Mouse (Mus musculus): ENCODE measurements around the gene Gm4792. TPM values are rescaled to one million over a fixed set of nuclear protein-coding genes. Genes with fewer than 3 reads are reported as not detected.

Gene Gm4792
- total and polyA plus RNA-seq, 3 experiments: not detected

DNA sequence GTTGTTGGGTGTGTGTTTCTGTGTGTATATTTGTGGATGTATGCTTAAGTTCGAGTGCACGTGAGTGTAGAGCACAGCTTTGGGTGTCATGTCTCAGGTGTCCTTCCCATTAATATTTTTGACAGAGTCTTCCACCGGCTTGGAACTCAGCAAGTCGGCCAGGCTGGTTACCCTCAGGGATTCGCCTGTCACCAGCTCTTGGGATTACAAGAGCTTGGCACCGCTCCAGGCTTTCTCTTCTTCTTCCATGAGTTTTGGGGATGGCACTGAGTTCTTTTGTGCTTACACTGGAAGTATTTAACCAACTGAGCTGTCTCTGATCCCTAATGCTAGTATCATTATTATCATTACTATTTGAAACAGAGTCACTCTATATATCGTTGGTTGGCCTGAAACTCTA, 15.7 kb downstream of the Gm4792 start:
- in situ Hi-C loops (cut with MboI; ENCODE audit: low pct_ligation_motif_present, low pct_unique_long_range_greater_than_20kb, low sequenced_read_pairs): no loop called here
- dilution Hi-C loops (cut with MboI; ENCODE audit: extremely low pct_ligation_motif_present, extremely low pct_unique_long_range_greater_than_20kb, low sequenced_read_pairs): no loop called here

DNA sequence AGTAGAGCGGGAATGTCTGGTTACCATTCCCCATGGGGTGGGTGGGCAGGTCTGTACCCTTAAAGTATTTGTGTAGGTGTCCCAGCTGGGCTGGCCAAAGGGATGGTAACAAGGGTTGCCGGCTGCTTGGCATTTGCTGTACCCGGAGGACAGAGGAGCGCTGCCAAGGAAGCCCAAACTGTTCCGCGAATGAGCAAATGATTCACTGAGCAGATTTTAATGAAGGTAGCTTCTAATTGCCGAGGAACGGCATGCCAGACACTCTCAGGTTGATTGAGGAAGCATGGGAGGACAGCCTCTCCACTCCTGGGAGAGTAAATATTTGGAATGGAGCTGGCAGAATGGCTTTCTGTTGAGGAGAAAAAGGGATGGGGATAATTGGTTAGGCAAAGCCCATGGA, 16.3 kb downstream of the Gm4792 start:
- TF ChIP-seq MEF2A (IDR thresholded peaks at IDR 0.05; ENCODE audit: borderline replicate concordance, low read depth, low read length) (no peak), JUND (conservative IDR thresholded peaks at IDR 0.05; ENCODE audit: low read depth, low read length) (no peak), RCOR1 (conservative IDR thresholded peaks at IDR 0.05; ENCODE audit: low read depth, low read length) (no peak), ZNF384 (IDR thresholded peaks at IDR 0.05; ENCODE audit: low read depth, low read length) (no peak)
- no peaks in the 10 kb centered on the region for H3K79me2 ChIP-seq (replicated peaks; ENCODE audit: control insufficient read depth, extremely low read depth, insufficient read depth, poor library complexity, severe bottlenecking)
- H3K4me1 ChIP-seq (ENCODE audit: control insufficient read depth in 1 of 2, insufficient read depth in 2 of 2): peaks cover 0 to 5% of the 10 kb centered on the region in 2 experiments; a peak in 1 of 4 replicates
- H3K27ac ChIP-seq (ENCODE audit: insufficient read depth, low read depth): no peak overlapping the region
- no peaks in the 10 kb centered on the region for H3K36me3 ChIP-seq (replicated peaks in 1 of 2; ENCODE audit: control insufficient read depth in 1 of 2, insufficient read depth in 1 of 2, low read length in 1 of 2)
- H3K9ac ChIP-seq (ENCODE audit: insufficient read depth, low read depth): no peak overlapping the region
- DNase-seq (ENCODE audit: extremely low read depth): no peak
- in situ Hi-C loops (cut with MboI; ENCODE audit: low pct_ligation_motif_present, low pct_unique_long_range_greater_than_20kb, low sequenced_read_pairs): no loop called here
- dilution Hi-C loops (cut with MboI; ENCODE audit: extremely low pct_ligation_motif_present, extremely low pct_unique_long_range_greater_than_20kb, low sequenced_read_pairs): no loop called here
- no peaks in the 10 kb centered on the region for H3K27me3 ChIP-seq (replicated peaks)
- H3K4me2 ChIP-seq (ENCODE audit: insufficient read depth, low read depth, poor library complexity, severe bottlenecking): no peak overlapping the region
- no peak overlapping the region for H3K4me3 ChIP-seq (replicated peaks in 1 of 3; ENCODE audit: low read depth in 2 of 3, low read length in 2 of 3, poor library complexity in 1 of 3)
- no peaks in the 10 kb centered on the region for H3K9me3 ChIP-seq (replicated peaks; ENCODE audit: low read length)

More for the DNA sequence above, 15.7 kb downstream of the Gm4792 start:
- no peak overlapping the region for H3K27ac ChIP-seq (ENCODE audit: insufficient read depth, low read depth)
- no peaks in the 10 kb centered on the region for H3K27me3 ChIP-seq (replicated peaks)
- peaks cover 0 to 5% of the 10 kb centered on the region in 2 experiments; a peak in 1 of 4 replicates for H3K4me1 ChIP-seq (ENCODE audit: control insufficient read depth in 1 of 2, insufficient read depth in 2 of 2)
- H3K4me2 ChIP-seq (ENCODE audit: insufficient read depth, low read depth, poor library complexity, severe bottlenecking): no peak overlapping the region
- no peaks in the 10 kb centered on the region for H3K36me3 ChIP-seq (replicated peaks in 1 of 2; ENCODE audit: control insufficient read depth in 1 of 2, insufficient read depth in 1 of 2, low read length in 1 of 2)
- no peak overlapping the region for H3K4me3 ChIP-seq (replicated peaks in 1 of 3; ENCODE audit: low read depth in 2 of 3, low read length in 2 of 3, poor library complexity in 1 of 3)
- H3K9ac ChIP-seq (ENCODE audit: insufficient read depth, low read depth): no peak overlapping the region
- no peak for DNase-seq (ENCODE audit: extremely low read depth)
- no peaks in the 10 kb centered on the region for H3K79me2 ChIP-seq (replicated peaks; ENCODE audit: control insufficient read depth, extremely low read depth, insufficient read depth, poor library complexity, severe bottlenecking)
- no peaks in the 10 kb centered on the region for H3K9me3 ChIP-seq (replicated peaks; ENCODE audit: low read length)
- TF ChIP-seq USF1 (IDR thresholded peaks at IDR 0.05; ENCODE audit: low read depth, low read length): no peak
- TF ChIP-seq RAD21 (IDR thresholded peaks at IDR 0.05; ENCODE audit: low read depth, low read length): no peak
- TF ChIP-seq CHD1 (IDR thresholded peaks at IDR 0.05; ENCODE audit: low read depth, low read length): no peak
- no peak for TF ChIP-seq UBTF (IDR thresholded peaks at IDR 0.05; ENCODE audit: low read depth, low read length)
- TF ChIP-seq NRF1 (IDR thresholded peaks at IDR 0.05; ENCODE audit: low read depth, low read length): no peak
- no peak for TF ChIP-seq CHD2 (IDR thresholded peaks at IDR 0.05; ENCODE audit: low read length)
- TF ChIP-seq ZNF384 (IDR thresholded peaks at IDR 0.05; ENCODE audit: low read depth, low read length): no peak
- TF ChIP-seq HCFC1 (IDR thresholded peaks at IDR 0.05; ENCODE audit: low read depth, low read length): no peak
- no peak for TF ChIP-seq IRF4 (IDR thresholded peaks at IDR 0.05; ENCODE audit: low read depth, low read length)
- TF ChIP-seq MEF2A (IDR thresholded peaks at IDR 0.05; ENCODE audit: borderline replicate concordance, low read depth, low read length): no peak
- TF ChIP-seq MAFK (IDR thresholded peaks at IDR 0.05; ENCODE audit: insufficient replicate concordance, low read length): no peak
- TF ChIP-seq ZMIZ1 (IDR thresholded peaks at IDR 0.05; ENCODE audit: low read depth, low read length): no peak
- TF ChIP-seq E2F4 (IDR thresholded peaks at IDR 0.05; ENCODE audit: insufficient replicate concordance, low read depth, low read length): no peak
- no peak for TF ChIP-seq TCF12 (IDR thresholded peaks at IDR 0.05; ENCODE audit: low read depth, low read length)
- no peak for TF ChIP-seq JUN (IDR thresholded peaks at IDR 0.05; ENCODE audit: insufficient read depth, low read depth, low read length)
- no peak for TF ChIP-seq EP300 (IDR thresholded peaks at IDR 0.05; ENCODE audit: low read length)
- no peak for TF ChIP-seq PAX5 (IDR thresholded peaks at IDR 0.05; ENCODE audit: low read length)
- no peak for TF ChIP-seq SMC3 (IDR thresholded peaks at IDR 0.05; ENCODE audit: low read depth, low read length)
- no peak for TF ChIP-seq MYC (IDR thresholded peaks at IDR 0.05; ENCODE audit: low read depth, low read length)
